Mouse (Mus musculus) retina, adult 2 months (tissue): ENCODE results near the gene Timp1.

Experiments
- DNase-seq: peaks from one replicate; pipeline ENCODE4 v3.0.0-alpha.2; 2012; ENCODE audit warnings: low read depth, low spot score

Gene Timp1

GRCm38 (mm10) chrX:20869962-20870513 is at the start of gene Timp1:
Gene Timp1 (plus strand): TSS chrX:20870166.
- DNase-seq = no peak

GRCm38 (mm10) chrX:20828934-20829333 is 41.0 kb upstream of the Timp1 start:
- no peak for DNase-seq

GRCm38 (mm10) chrX:20847232-20847631 is 22.7 kb upstream of the Timp1 start:
- DNase-seq = no peak

- no peak for DNase-seq
Measured at GRCm38 (mm10) chrX:20847816-20848215, 22.1 kb upstream of the Timp1 start.

GRCm38 (mm10) chrX:20848256-20848984 is 21.5 kb upstream of the Timp1 start:
- peak; percentile 89 for DNase-seq

- no peak for DNase-seq
Measured at GRCm38 (mm10) chrX:20853794-20854193, 16.2 kb upstream of the Timp1 start.

GRCm38 (mm10) chrX:20861453-20862104 is 8.4 kb upstream of the Timp1 start:
- no peak for DNase-seq

- no peak for DNase-seq
Measured at GRCm38 (mm10) chrX:20862105-20863065, 7.6 kb upstream of the Timp1 start.

GRCm38 (mm10) chrX:20863161-20864101 is 6.5 kb upstream of the Timp1 start:
- DNase-seq = no peak

- DNase-seq = no peak
Measured at GRCm38 (mm10) chrX:20868091-20868490, 1.9 kb upstream of the Timp1 start.

GRCm38 (mm10) chrX:20869203-20869602 is 763 bp upstream of the Timp1 start:
- no peak for DNase-seq

GRCm38 (mm10) chrX:20872928-20873500 is 3.0 kb downstream of the Timp1 start:
- DNase-seq = no peak

- DNase-seq = no peak
Measured at GRCm38 (mm10) chrX:20875241-20875640, 5.3 kb downstream of the Timp1 start.

GRCm38 (mm10) chrX:20910074-20910473 is 40.1 kb downstream of the Timp1 start:
- no peak for DNase-seq

GRCm38 (mm10) chrX:20913726-20914125 is 43.8 kb downstream of the Timp1 start:
- DNase-seq = no peak

GRCm38 (mm10) chrX:20915075-20915474 is 45.1 kb downstream of the Timp1 start:
- no peak for DNase-seq

GRCm38 (mm10) chrX:20920249-20920843 is 50.4 kb downstream of the Timp1 start:
- DNase-seq = no peak

GRCm38 (mm10) chrX:20920844-20921364 is 50.9 kb downstream of the Timp1 start, which contains the start of gene Syn1:
Gene Syn1 (minus strand): TSS chrX:20921004.
- peak; percentile 73 for DNase-seq

- DNase-seq = no peak
Measured at GRCm38 (mm10) chrX:20921366-20921765, 51.4 kb downstream of the Timp1 start.

- no peak for DNase-seq
Measured at GRCm38 (mm10) chrX:20923506-20923905, 53.5 kb downstream of the Timp1 start.
